Mouse (Mus musculus) lung, embryonic 14.5 days (tissue): ENCODE results near the gene Fbxo22. TPM values are rescaled to one million over a fixed set of nuclear protein-coding genes. Genes with fewer than 3 reads are reported as not detected.
A peak's percentile ranks its signal among the peaks of the same experiment; 100 is the strongest.

Experiments used
- ATAC-seq: fragments of 200-750 bp; cut with Nextera tagmentation; 2 replicates; pipeline ENCODE4 v1.8.0; 2017; ENCODE audit warnings: mild to moderate bottlenecking, moderate TSS enrichment, moderate library complexity; ENCODE audit not compliant: insufficient read depth
- DNase-seq: peaks from one replicate; pipeline ENCODE4 v3.0.0-alpha.2; 2015
- H3K27ac ChIP-seq: fragments of 300-500 bp; sonication (generic); 2 replicates; pipeline ENCODE4 v1.5.1; 2014; ENCODE audit warnings: low read depth, mild to moderate bottlenecking, moderate library complexity
- H3K27me3 ChIP-seq: fragments of 300-500 bp; sonication (generic); 2 replicates; pipeline ENCODE4 v1.6.1; 2014; ENCODE audit warnings: low read length, control low read depth; ENCODE audit not compliant: insufficient read depth
- H3K36me3 ChIP-seq: fragments of 300-500 bp; sonication (generic); 2 replicates; pipeline ENCODE4 v1.6.1; 2014; ENCODE audit warnings: control low read depth; ENCODE audit not compliant: insufficient read depth
- H3K4me1 ChIP-seq: fragments of 300-500 bp; sonication (generic); 2 replicates; pipeline ENCODE4 v1.6.1; 2014; ENCODE audit warnings: antibody characterized with exemption, control low read depth; ENCODE audit not compliant: insufficient read depth
- H3K4me2 ChIP-seq: fragments of 300-500 bp; sonication (generic); 2 replicates; pipeline ENCODE4 v1.6.1; 2014; ENCODE audit warnings: mild to moderate bottlenecking
- H3K4me3 ChIP-seq: fragments of 300-500 bp; sonication (generic); 2 replicates; pipeline ENCODE4 v1.5.1; 2014; ENCODE audit warnings: low read depth, low read length
- H3K9ac ChIP-seq: fragments of 300-500 bp; sonication (generic); 2 replicates; pipeline ENCODE4 v1.6.1; 2014
- H3K9me3 ChIP-seq: fragments of 300-500 bp; sonication (generic); 2 replicates; pipeline ENCODE4 v1.6.1; 2016; ENCODE audit warnings: low read depth, low read length, control low read depth
- CTCF ChIP-seq: IDR thresholded peaks from 2 replicates; pipeline ENCODE4 v1.5.1; 2016; ENCODE audit warnings: antibody characterized with exemption, low read depth
- WGBS: fragments of 180-500 bp; shearing (Covaris S2); extraction: QIAGEN DNeasy Blood & Tissue Kit; methylation state at CpG from one replicate; pipeline ENCODE4 v1.1.7; 2014; 5-methylcytosine and 5-hydroxymethylcytosine counted together
- polyA plus RNA-seq: library from polyadenylated mRNA; unstranded; fragments of >200 nt; fragmentation: Nextera tagmentation; extraction: Ambion mirVana; gene quantifications from 2 replicates; pipeline ENCODE4 v1.2.1, GENCODE M21; 2014

The Fbxo22 gene
- polyA plus RNA-seq, 1 experiment from 2014 or later: 65.9 TPM

GRCm38 (mm10) chr9:55208458-55208789 is 301 bp upstream of the Fbxo22 start:
- Histone ChIP-seq H3K9ac (peak overlapping the region; percentile 84), H3K36me3 (peaks cover 13% of the 10 kb centered on the region; the same call in 1 of the 2 replicates), H3K9me3 (no peaks in the 10 kb centered on the region), H3K27me3 (no peaks in the 10 kb centered on the region), H3K4me3 (peak overlapping the region; percentile 84), H3K4me1 (peaks cover 7% of the 10 kb centered on the region), H3K4me2 (peak overlapping the region; percentile 77), H3K27ac (peak overlapping the region; percentile 93)
- TF ChIP-seq CTCF: no peak
- WGBS: 2% methylated on average over 2 of the region's 2 CpGs
- ATAC-seq: peak; percentile 32; the same call in 1 of the 2 replicates
- DNase-seq: no peak

GRCm38 (mm10) chr9:55211611-55212010 is 2.9 kb downstream of the Fbxo22 start:
- TF ChIP-seq CTCF: no peak
- no peaks in the 10 kb centered on the region for H3K27me3 ChIP-seq
- 62% methylated on average over 4 of the region's 4 CpGs for WGBS
- H3K9me3 ChIP-seq: no peaks in the 10 kb centered on the region
- no peak overlapping the region for H3K4me2 ChIP-seq
- ATAC-seq: no peak
- peaks cover 32% of the 10 kb centered on the region for H3K36me3 ChIP-seq
- H3K9ac ChIP-seq: no peak overlapping the region
- peaks cover 7% of the 10 kb centered on the region for H3K4me1 ChIP-seq
- no peak overlapping the region for H3K4me3 ChIP-seq
- DNase-seq: no peak
- no peak overlapping the region for H3K27ac ChIP-seq

- no peaks in the 10 kb centered on the region for H3K27me3 ChIP-seq
- no peak overlapping the region for H3K27ac ChIP-seq
- H3K36me3 ChIP-seq: peaks cover 49% of the 10 kb centered on the region
- H3K4me2 ChIP-seq: no peak overlapping the region
- H3K4me1 ChIP-seq: peaks cover 7% of the 10 kb centered on the region
- WGBS: 95% methylated on average over 1 of the region's 1 CpGs
- no peak overlapping the region for H3K4me3 ChIP-seq
- TF ChIP-seq CTCF: no peak
- no peaks in the 10 kb centered on the region for H3K9me3 ChIP-seq
- H3K9ac ChIP-seq: no peak overlapping the region
- no peak for ATAC-seq
- no peak for DNase-seq
These were observed 4.7 kb downstream of the Fbxo22 start for GRCm38 (mm10) chr9:55213396-55213795.

GRCm38 (mm10) chr9:55215056-55215455 is 6.3 kb downstream of the Fbxo22 start:
- Histone ChIP-seq H3K27me3 (no peaks in the 10 kb centered on the region), H3K4me1 (peaks cover 2% of the 10 kb centered on the region), H3K4me2 (no peak overlapping the region), H3K9me3 (no peaks in the 10 kb centered on the region), H3K9ac (no peak overlapping the region), H3K4me3 (no peak overlapping the region), H3K27ac (no peak overlapping the region), H3K36me3 (peaks cover 65% of the 10 kb centered on the region)
- 72% methylated on average over 3 of the region's 3 CpGs for WGBS
- ATAC-seq (no peak), DNase-seq (no peak)
- TF ChIP-seq CTCF: no peak

- no peak for TF ChIP-seq CTCF
- H3K27me3 ChIP-seq: no peaks in the 10 kb centered on the region
- H3K4me3 ChIP-seq: no peak overlapping the region
- H3K4me1 ChIP-seq: no peaks in the 10 kb centered on the region
- no peak overlapping the region for H3K4me2 ChIP-seq
- DNase-seq: no peak
- peaks cover 71% of the 10 kb centered on the region for H3K36me3 ChIP-seq
- 76% methylated on average over 3 of the region's 3 CpGs for WGBS
- H3K9ac ChIP-seq: no peak overlapping the region
- ATAC-seq: no peak
- H3K27ac ChIP-seq: no peak overlapping the region
- no peaks in the 10 kb centered on the region for H3K9me3 ChIP-seq
These were observed 6.9 kb downstream of the Fbxo22 start for GRCm38 (mm10) chr9:55215648-55216047.

GRCm38 (mm10) chr9:55216078-55216477 is 7.4 kb downstream of the Fbxo22 start:
- WGBS: 81% methylated on average over 2 of the region's 2 CpGs
- H3K9ac ChIP-seq: no peak overlapping the region
- no peak for ATAC-seq
- no peak for TF ChIP-seq CTCF
- H3K4me2 ChIP-seq: no peak overlapping the region
- H3K27me3 ChIP-seq: no peaks in the 10 kb centered on the region
- H3K4me3 ChIP-seq: no peak overlapping the region
- no peak for DNase-seq
- H3K9me3 ChIP-seq: no peaks in the 10 kb centered on the region
- H3K27ac ChIP-seq: no peak overlapping the region
- H3K4me1 ChIP-seq: no peaks in the 10 kb centered on the region
- peaks cover 75% of the 10 kb centered on the region for H3K36me3 ChIP-seq

- Histone ChIP-seq H3K36me3 (peaks cover 88% of the 10 kb centered on the region), H3K4me2 (no peak overlapping the region), H3K9me3 (no peaks in the 10 kb centered on the region), H3K27me3 (no peaks in the 10 kb centered on the region), H3K4me1 (no peaks in the 10 kb centered on the region), H3K9ac (no peak overlapping the region), H3K27ac (no peak overlapping the region), H3K4me3 (no peak overlapping the region)
- ATAC-seq (no peak), DNase-seq (no peak)
- no peak for TF ChIP-seq CTCF
- WGBS: 87% methylated on average over 3 of the region's 3 CpGs
These were observed 8.7 kb downstream of the Fbxo22 start for GRCm38 (mm10) chr9:55217381-55217780.

- Histone ChIP-seq H3K27me3 (no peaks in the 10 kb centered on the region), H3K4me2 (no peak overlapping the region), H3K9me3 (no peaks in the 10 kb centered on the region), H3K36me3 (peaks cover 52% of the 10 kb centered on the region), H3K9ac (no peak overlapping the region), H3K27ac (no peak overlapping the region), H3K4me3 (no peak overlapping the region), H3K4me1 (no peaks in the 10 kb centered on the region)
- no peak for ATAC-seq
- no peak for DNase-seq
- TF ChIP-seq CTCF: no peak
- 79% methylated on average over 7 of the region's 7 CpGs for WGBS
These were observed 16.5 kb downstream of the Fbxo22 start for GRCm38 (mm10) chr9:55225165-55225737.
